Mouse (Mus musculus) midbrain, embryonic 13.5 days (tissue): ENCODE data around the gene Dpp9. TPM values are rescaled to one million over a fixed set of nuclear protein-coding genes. Genes with fewer than 3 reads are reported as not detected.

Experiments
- ATAC-seq: fragments of 200-750 bp; cut with Nextera tagmentation; 2 replicates; pipeline ENCODE4 v1.8.0; 2017; ENCODE audit warnings: mild to moderate bottlenecking, moderate TSS enrichment, moderate library complexity
- H3K27ac ChIP-seq: fragments of 300-500 bp; sonication (generic); 2 replicates; pipeline ENCODE4 v1.5.1; 2015; ENCODE audit warnings: inconsistent platforms, mild to moderate bottlenecking, moderate library complexity
- H3K27me3 ChIP-seq: fragments of 300-500 bp; sonication (generic); 2 replicates; pipeline ENCODE4 v1.6.1; 2015; ENCODE audit warnings: mild to moderate bottlenecking, inconsistent platforms
- H3K36me3 ChIP-seq: fragments of 300-500 bp; sonication (generic); 2 replicates; pipeline ENCODE4 v1.6.1; 2015; ENCODE audit warnings: mild to moderate bottlenecking, inconsistent platforms
- H3K4me1 ChIP-seq: fragments of 300-500 bp; sonication (generic); replicated peaks from 2 replicates; pipeline ENCODE4 v1.6.1; 2015; ENCODE audit warnings: inconsistent platforms
- H3K4me2 ChIP-seq: fragments of 300-500 bp; sonication (generic); replicated peaks from 2 replicates; pipeline ENCODE4 v1.6.1; 2015; ENCODE audit warnings: moderate library complexity, mild to moderate bottlenecking, inconsistent platforms
- H3K4me3 ChIP-seq: fragments of 300-500 bp; sonication (generic); replicated peaks from 2 replicates; pipeline ENCODE4 v1.5.1; 2015; ENCODE audit warnings: mild to moderate bottlenecking, inconsistent platforms
- H3K9ac ChIP-seq: fragments of 300-500 bp; sonication (generic); replicated peaks from 2 replicates; pipeline ENCODE4 v1.6.1; 2015; ENCODE audit warnings: mild to moderate bottlenecking, inconsistent platforms
- H3K9me3 ChIP-seq: fragments of 300-500 bp; sonication (generic); 2 replicates; pipeline ENCODE4 v1.6.1; 2016; ENCODE audit warnings: mild to moderate bottlenecking, inconsistent platforms
- WGBS: fragments of 180-500 bp; shearing (Covaris S2); methylation state at CpG from one replicate; pipeline ENCODE4 v1.1.7; 2015; 5-methylcytosine and 5-hydroxymethylcytosine counted together
- polyA plus RNA-seq: library from polyadenylated mRNA; unstranded; fragments of >200 nt; fragmentation: Nextera tagmentation; extraction: Ambion mirVana; gene quantifications from 2 replicates; pipeline ENCODE4 v1.2.1, GENCODE M21; 2015

The Dpp9 gene
- polyA plus RNA-seq, 1 experiment from 2014 or later: 29.3 TPM

- peak within 1 kb of the TSS; percentile 83 for H3K27ac ChIP-seq
- H3K9ac ChIP-seq: peak within 1 kb of the TSS; percentile 79
- ATAC-seq: peak; percentile 93
- peaks cover 44% of the 10 kb centered on the region for H3K4me1 ChIP-seq
- no peaks in the 10 kb centered on the region for H3K27me3 ChIP-seq
- peak within 1 kb of the TSS; percentile 98 for H3K4me2 ChIP-seq
- under 1% methylated on average over 28 of the region's 28 CpGs for WGBS
- no peaks in the 10 kb centered on the region for H3K9me3 ChIP-seq
- peak within 1 kb of the TSS; percentile 72 for H3K4me3 ChIP-seq
- peaks cover 36% of the 10 kb centered on the region for H3K36me3 ChIP-seq
These were observed 37.7 kb upstream of the Dpp9 start, which contains the start of gene Fem1a for GRCm38 (mm10) chr17:56256239-56256881. TSS of gene Fem1a (plus strand) at chr17:56256810.

DNA sequence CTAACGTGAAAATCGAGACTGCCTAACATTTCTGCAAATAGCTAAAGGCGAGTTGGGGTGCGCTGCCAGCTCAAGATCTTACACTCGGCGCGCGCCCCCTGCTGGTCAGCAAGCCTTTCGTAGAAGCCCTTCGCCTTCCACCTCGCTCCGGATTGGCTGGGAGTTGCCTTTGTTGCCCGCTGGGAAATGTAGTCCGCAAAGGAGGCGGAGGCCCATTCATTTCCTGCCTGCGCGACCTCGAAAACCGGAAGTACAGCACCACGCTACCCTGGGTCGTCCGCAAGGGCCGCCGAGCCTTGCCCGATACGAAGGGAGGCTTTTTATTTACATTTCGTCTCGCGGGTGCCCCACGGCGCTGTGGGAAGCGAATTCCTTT lies 37.1 kb upstream of the Dpp9 start:
- H3K4me2 ChIP-seq: peak overlapping the region; percentile 69
- H3K36me3 ChIP-seq: peaks cover 31% of the 10 kb centered on the region
- under 1% methylated on average over 32 of the region's 32 CpGs for WGBS
- ATAC-seq: peak; percentile 90
- H3K4me3 ChIP-seq: peak overlapping the region; percentile 72
- H3K27me3 ChIP-seq: no peaks in the 10 kb centered on the region
- peak overlapping the region; percentile 54; the same call in 1 of the 2 replicates for H3K9ac ChIP-seq
- peak overlapping the region; percentile 83 for H3K27ac ChIP-seq
- H3K4me1 ChIP-seq: peaks cover 44% of the 10 kb centered on the region
- H3K9me3 ChIP-seq: no peaks in the 10 kb centered on the region

DNA sequence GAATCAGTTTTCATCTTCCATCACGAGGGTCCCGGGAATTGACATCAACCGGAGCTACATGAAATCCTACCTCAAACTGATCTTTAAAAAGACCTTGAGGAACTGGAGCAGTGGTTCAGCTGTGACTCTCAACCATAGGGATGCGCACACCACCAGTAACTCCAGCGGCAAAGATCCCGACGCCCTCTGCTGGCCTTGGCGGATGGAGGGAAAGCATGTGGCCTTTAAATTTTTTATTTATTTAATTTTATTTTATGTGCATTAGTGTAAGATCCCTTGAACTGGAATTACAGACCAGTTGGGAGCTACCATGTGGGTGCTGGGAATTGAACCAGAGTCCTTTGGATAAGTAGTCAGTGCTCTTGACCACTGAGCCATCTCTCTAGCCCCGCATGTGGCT lies 36.7 kb upstream of the Dpp9 start:
- Histone ChIP-seq H3K36me3 (peaks cover 27% of the 10 kb centered on the region), H3K9ac (no peak overlapping the region), H3K4me2 (peak overlapping the region; percentile 69), H3K27me3 (no peaks in the 10 kb centered on the region), H3K4me3 (no peak overlapping the region), H3K4me1 (peaks cover 44% of the 10 kb centered on the region), H3K27ac (peak overlapping the region; percentile 63), H3K9me3 (no peaks in the 10 kb centered on the region)
- peak; percentile 4 for ATAC-seq
- WGBS: 18% methylated on average over 9 of the region's 9 CpGs

- Histone ChIP-seq H3K27me3 (no peaks in the 10 kb centered on the region), H3K9me3 (no peaks in the 10 kb centered on the region), H3K4me3 (no peak overlapping the region), H3K4me1 (peaks cover 41% of the 10 kb centered on the region), H3K4me2 (no peak overlapping the region), H3K36me3 (peaks cover 19% of the 10 kb centered on the region), H3K9ac (no peak overlapping the region), H3K27ac (no peak overlapping the region)
- WGBS: 74% methylated on average over 4 of the region's 4 CpGs
- no peak for ATAC-seq
These were observed 36.0 kb upstream of the Dpp9 start for GRCm38 (mm10) chr17:56254695-56255094.

GRCm38 (mm10) chr17:56251136-56251829 lies 32.6 kb upstream of the Dpp9 start:
- Histone ChIP-seq H3K9me3 (no peaks in the 10 kb centered on the region), H3K4me1 (peaks cover 16% of the 10 kb centered on the region), H3K27ac (peak overlapping the region; percentile 71), H3K36me3 (no peaks in the 10 kb centered on the region), H3K4me2 (peak overlapping the region; percentile 34), H3K4me3 (no peak overlapping the region), H3K27me3 (no peaks in the 10 kb centered on the region), H3K9ac (no peak overlapping the region)
- peak; percentile 65 for ATAC-seq
- 21% methylated on average over 6 of the region's 6 CpGs for WGBS

DNA sequence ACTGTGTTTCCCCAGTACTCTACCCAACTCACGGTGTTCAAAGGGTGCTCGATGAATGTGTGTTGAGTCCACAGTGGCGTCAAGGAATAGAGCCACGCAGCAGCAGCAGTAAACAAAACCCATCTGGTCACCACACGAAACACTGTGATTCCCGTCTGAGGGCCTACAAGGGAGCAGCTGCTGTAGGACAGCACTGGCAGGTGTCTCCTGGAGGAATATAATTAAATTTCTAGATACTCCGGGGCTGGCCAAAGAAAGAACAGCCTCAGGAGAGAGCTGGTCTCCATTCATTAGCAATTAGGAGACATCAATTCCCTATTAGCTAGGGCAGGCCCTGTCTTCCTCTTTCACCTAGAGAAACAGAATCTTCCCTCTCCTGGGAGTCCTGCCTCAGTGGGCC lies 26.9 kb upstream of the Dpp9 start:
- Histone ChIP-seq H3K27ac (no peak overlapping the region), H3K4me2 (no peak overlapping the region), H3K9me3 (no peaks in the 10 kb centered on the region), H3K4me3 (no peak overlapping the region), H3K4me1 (peaks cover 9% of the 10 kb centered on the region), H3K27me3 (peaks cover 28% of the 10 kb centered on the region; the same call in 1 of the 2 replicates), H3K9ac (no peak overlapping the region), H3K36me3 (no peaks in the 10 kb centered on the region)
- 53% methylated on average over 7 of the region's 7 CpGs for WGBS
- no peak for ATAC-seq

DNA sequence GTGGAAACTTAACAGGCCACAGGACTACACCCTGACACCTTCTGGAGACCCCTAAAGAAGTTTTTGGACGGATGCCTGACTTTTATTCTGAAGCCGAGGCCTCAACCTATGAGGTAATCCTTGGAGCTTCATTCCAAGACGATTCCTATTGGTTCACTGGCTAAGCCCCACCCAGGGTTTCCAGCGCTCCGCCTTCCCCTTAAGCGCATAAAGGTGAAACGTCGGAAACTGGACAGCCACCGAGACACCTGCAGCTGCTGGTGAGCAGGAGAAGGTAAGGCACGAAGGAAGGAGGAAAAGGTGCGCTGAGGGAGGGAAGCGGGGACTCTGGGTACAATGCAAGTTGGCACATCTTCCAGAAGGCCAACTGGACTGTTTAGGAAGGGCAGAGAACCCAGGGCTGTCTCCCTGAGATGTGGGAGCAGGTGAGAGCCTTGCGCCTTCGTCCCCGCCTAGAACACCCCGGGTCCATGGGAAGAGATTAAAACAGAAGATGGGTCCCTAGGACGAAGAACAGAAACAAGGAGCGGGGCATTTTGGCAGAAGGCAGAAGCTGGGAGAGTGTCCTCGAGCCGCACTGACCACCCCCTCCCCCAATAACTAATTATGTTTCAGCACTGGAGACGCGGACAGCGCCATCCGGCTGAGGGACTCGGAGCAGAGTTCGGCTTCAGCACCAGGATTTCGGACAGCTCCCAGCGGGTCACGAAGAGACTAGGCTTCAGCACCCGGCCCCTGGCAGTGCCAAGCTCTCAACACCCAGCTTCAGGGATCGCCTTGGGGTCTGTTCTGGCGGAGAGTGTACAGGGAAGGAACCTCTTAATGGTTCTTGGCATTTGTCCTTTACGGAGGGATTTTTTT lies 23.1 kb upstream of the Dpp9 start:
- peaks cover 6% of the 10 kb centered on the region; the same call in 1 of the 2 replicates for H3K4me1 ChIP-seq
- no peaks in the 10 kb centered on the region for H3K9me3 ChIP-seq
- peak overlapping the region; percentile 55 for H3K4me2 ChIP-seq
- H3K9ac ChIP-seq: peak overlapping the region; percentile 58
- under 1% methylated on average over 33 of the region's 33 CpGs for WGBS
- H3K4me3 ChIP-seq: peak overlapping the region; percentile 45
- H3K27ac ChIP-seq: no peak overlapping the region
- ATAC-seq: peak; percentile 84
- peaks cover 42% of the 10 kb centered on the region; the same call in 1 of the 2 replicates for H3K27me3 ChIP-seq
- H3K36me3 ChIP-seq: no peaks in the 10 kb centered on the region

GRCm38 (mm10) chr17:56233818-56234469 lies 15.2 kb upstream of the Dpp9 start:
- Histone ChIP-seq H3K4me1 (peaks cover 17% of the 10 kb centered on the region), H3K36me3 (no peaks in the 10 kb centered on the region), H3K9ac (peak overlapping the region; percentile 44), H3K9me3 (no peaks in the 10 kb centered on the region), H3K4me3 (peak overlapping the region; percentile 18), H3K27ac (peak overlapping the region; percentile 77), H3K4me2 (peak overlapping the region; percentile 51), H3K27me3 (peaks cover 7% of the 10 kb centered on the region; the same call in 1 of the 2 replicates)
- ATAC-seq: peak; percentile 95
- 3% methylated on average over 14 of the region's 14 CpGs for WGBS

DNA sequence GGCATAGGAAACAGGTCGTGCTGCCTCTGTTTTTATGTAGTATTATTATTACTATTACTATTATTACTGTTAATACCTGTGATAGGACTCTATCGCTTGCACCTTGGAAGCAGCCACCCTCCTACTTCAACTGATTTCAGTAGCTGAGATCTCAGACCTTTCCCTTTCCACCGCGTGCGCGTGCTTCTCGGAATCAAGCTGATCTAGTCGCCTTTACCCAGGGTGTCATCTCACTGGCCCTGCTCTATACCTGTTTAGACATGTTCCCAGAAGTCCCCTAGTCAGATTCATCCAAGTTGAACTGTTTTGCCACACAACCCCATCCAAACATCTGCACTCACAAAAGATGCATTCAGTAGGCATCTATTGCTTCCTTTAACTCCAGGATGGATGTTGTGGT lies 14.7 kb upstream of the Dpp9 start:
- H3K36me3 ChIP-seq: no peaks in the 10 kb centered on the region
- H3K4me1 ChIP-seq: peaks cover 17% of the 10 kb centered on the region
- peak overlapping the region; percentile 14; the same call in 1 of the 2 replicates for H3K4me3 ChIP-seq
- peak overlapping the region; percentile 51 for H3K4me2 ChIP-seq
- WGBS: 47% methylated on average over 8 of the region's 8 CpGs
- 0 out of 2 replicates have a peak, but pooled peaks have one; percentile 16 for ATAC-seq
- H3K27ac ChIP-seq: peak overlapping the region; percentile 77
- peak overlapping the region; percentile 44 for H3K9ac ChIP-seq
- peaks cover 7% of the 10 kb centered on the region; the same call in 1 of the 2 replicates for H3K27me3 ChIP-seq
- no peaks in the 10 kb centered on the region for H3K9me3 ChIP-seq

DNA sequence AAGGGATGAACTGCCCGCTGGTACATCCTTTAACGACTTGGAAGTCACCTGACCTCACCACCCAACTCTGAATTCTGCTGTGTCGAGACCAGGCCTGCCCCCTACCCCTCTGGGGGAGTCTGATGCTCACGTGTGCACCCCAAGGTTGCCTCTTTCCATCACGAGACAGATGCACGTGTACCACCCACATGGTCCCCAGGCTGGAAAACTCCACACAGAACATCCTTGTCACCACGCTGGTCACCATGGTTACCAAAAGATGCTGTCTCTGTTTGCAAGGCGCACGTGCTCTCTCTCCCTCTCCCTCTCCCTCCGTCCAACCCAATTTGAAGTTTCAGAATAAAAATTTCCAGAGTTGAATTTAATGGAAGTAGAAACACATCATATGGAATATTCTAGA lies 11.2 kb upstream of the Dpp9 start:
- no peaks in the 10 kb centered on the region for H3K36me3 ChIP-seq
- no peak overlapping the region for H3K4me2 ChIP-seq
- no peak for ATAC-seq
- H3K9ac ChIP-seq: no peak overlapping the region
- H3K9me3 ChIP-seq: no peaks in the 10 kb centered on the region
- no peak overlapping the region for H3K4me3 ChIP-seq
- H3K4me1 ChIP-seq: peaks cover 14% of the 10 kb centered on the region
- no peak overlapping the region for H3K27ac ChIP-seq
- no peaks in the 10 kb centered on the region for H3K27me3 ChIP-seq
- WGBS: 60% methylated on average over 10 of the region's 10 CpGs

GRCm38 (mm10) chr17:56226566-56226965 lies 7.9 kb upstream of the Dpp9 start:
- no peak overlapping the region for H3K4me2 ChIP-seq
- H3K4me3 ChIP-seq: no peak overlapping the region
- 73% methylated on average over 3 of the region's 3 CpGs for WGBS
- H3K27ac ChIP-seq: no peak overlapping the region
- H3K27me3 ChIP-seq: no peaks in the 10 kb centered on the region
- no peaks in the 10 kb centered on the region for H3K36me3 ChIP-seq
- ATAC-seq: no peak
- no peak overlapping the region for H3K9ac ChIP-seq
- H3K9me3 ChIP-seq: no peaks in the 10 kb centered on the region
- no peaks in the 10 kb centered on the region for H3K4me1 ChIP-seq
